Mouse (Mus musculus) liver, adult 2 months (tissue): ENCODE results near the gene Cplane1. TPM values are rescaled to one million over a fixed set of nuclear protein-coding genes. Genes with fewer than 3 reads are reported as not detected.
"Not testable (repeated sequence)": the region's sequence is repeated elsewhere in the genome, so short reads cannot be mapped to it uniquely, and the experiment has no call there.

Source experiments
- DNase-seq: peaks from one replicate; pipeline ENCODE4 v3.0.0-alpha.2; 2011; ENCODE audit warnings: low read depth, low spot score; ENCODE audit errors: extremely low read depth
- H3K27ac ChIP-seq: fragments of 200-500 bp; replicated peaks from 2 replicates; pipeline ENCODE4 v1.5.1; 2012; ENCODE audit warnings: low read depth, mild to moderate bottlenecking, control low read depth, inconsistent platforms, low read length; ENCODE audit not compliant: insufficient read depth
- H3K27me3 ChIP-seq: fragments of 200-500 bp; 2 replicates; pipeline ENCODE4 v1.6.1; 2012; ENCODE audit warnings: mild to moderate bottlenecking, moderate library complexity, low read length, inconsistent platforms; ENCODE audit not compliant: control insufficient read depth, insufficient read depth
- H3K36me3 ChIP-seq: fragments of 200-500 bp; 2 replicates; pipeline ENCODE4 v1.6.1; 2012; ENCODE audit warnings: low read length, inconsistent platforms; ENCODE audit not compliant: control insufficient read depth, insufficient read depth
- H3K4me1 ChIP-seq: fragments of 200-500 bp; 2 replicates; pipeline ENCODE4 v1.6.1; 2011; ENCODE audit warnings: low read length; ENCODE audit not compliant: control insufficient read depth, insufficient read depth
- H3K4me3 ChIP-seq: fragments of 200-500 bp; 2 replicates; pipeline ENCODE4 v1.5.1; 2011; ENCODE audit warnings: low read depth, mild to moderate bottlenecking, control low read depth, low read length, moderate library complexity; ENCODE audit not compliant: insufficient read depth
- H3K79me2 ChIP-seq: fragments of 200-500 bp; 2 replicates; pipeline ENCODE4 v1.6.1; 2012; ENCODE audit warnings: inconsistent platforms, mild to moderate bottlenecking, low read length, moderate library complexity; ENCODE audit not compliant: control insufficient read depth, insufficient read depth
- H3K9ac ChIP-seq: fragments of 200-500 bp; 2 replicates; pipeline ENCODE4 v1.6.1; 2012; ENCODE audit warnings: low read depth, mild to moderate bottlenecking, control low read depth, inconsistent platforms, low read length
- CTCF ChIP-seq: fragments of 200-500 bp; IDR thresholded peaks from 2 replicates; pipeline ENCODE4 v1.5.1; 2011; ENCODE audit warnings: low read depth, low read length, control low read depth
- POLR2A ChIP-seq: fragments of 200-500 bp; IDR thresholded peaks from 2 replicates; pipeline ENCODE4 v1.6.1; 2011; ENCODE audit warnings: low read length, control low read depth; ENCODE audit not compliant: insufficient read depth; ENCODE audit errors: extremely low read depth
- WGBS: fragments of 180-500 bp; shearing (Covaris S2); methylation state at CpG from one replicate; pipeline ENCODE4 v1.1.7; 2018; 5-methylcytosine and 5-hydroxymethylcytosine counted together
- polyA plus RNA-seq: library from polyadenylated mRNA; depleted of rRNA; stranded (reverse); fragments of >200 nt; gene quantifications from 2 replicates; pipeline ENCODE4 v1.2.3, GENCODE M21; 2012
- total RNA-seq: library from RNA; depleted of rRNA; stranded (reverse); fragments of >200 nt; gene quantifications from 2 replicates; pipeline ENCODE4 v1.2.3, GENCODE M21; 2014

The Cplane1 gene
- total and polyA plus RNA-seq, 2 experiments = 0.88 to 2.9 TPM

DNA sequence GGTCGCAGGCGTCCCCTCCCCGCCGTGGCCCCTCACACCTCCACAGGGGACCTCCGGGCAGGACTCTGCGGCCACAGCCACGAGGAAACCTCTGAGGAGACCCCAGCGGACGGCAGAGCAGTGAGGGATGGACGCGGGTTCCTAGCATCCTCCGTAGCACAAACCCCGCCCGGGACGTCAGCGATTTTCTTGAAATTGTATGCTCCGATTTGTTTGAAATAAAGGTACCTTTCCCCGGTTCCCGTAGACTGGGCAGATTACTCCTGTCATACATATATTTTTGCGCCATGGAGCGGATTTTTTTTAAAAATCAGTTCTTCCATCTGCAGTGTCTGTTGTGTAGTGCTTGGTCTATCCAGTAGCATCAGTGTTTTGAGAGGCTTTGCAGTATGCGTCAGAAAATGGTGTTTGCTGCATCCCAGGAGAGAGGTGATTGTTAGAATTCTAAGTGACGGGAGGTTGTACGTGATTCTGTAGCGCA, 400 bp downstream of the Cplane1 start:
- H3K4me1 ChIP-seq = no peaks in the 10 kb centered on the region
- no peaks in the 10 kb centered on the region for H3K27me3 ChIP-seq
- no peaks in the 10 kb centered on the region for H3K79me2 ChIP-seq
- under 1% methylated on average over 25 of the region's 25 CpGs for WGBS
- TF ChIP-seq POLR2A (no peak), CTCF (no peak)
- H3K36me3 ChIP-seq = no peaks in the 10 kb centered on the region
- peak overlapping the region; percentile 84 for H3K4me3 ChIP-seq
- peak; percentile 15 for DNase-seq
- peak overlapping the region; percentile 80 for H3K9ac ChIP-seq
- no peak overlapping the region for H3K27ac ChIP-seq

DNA sequence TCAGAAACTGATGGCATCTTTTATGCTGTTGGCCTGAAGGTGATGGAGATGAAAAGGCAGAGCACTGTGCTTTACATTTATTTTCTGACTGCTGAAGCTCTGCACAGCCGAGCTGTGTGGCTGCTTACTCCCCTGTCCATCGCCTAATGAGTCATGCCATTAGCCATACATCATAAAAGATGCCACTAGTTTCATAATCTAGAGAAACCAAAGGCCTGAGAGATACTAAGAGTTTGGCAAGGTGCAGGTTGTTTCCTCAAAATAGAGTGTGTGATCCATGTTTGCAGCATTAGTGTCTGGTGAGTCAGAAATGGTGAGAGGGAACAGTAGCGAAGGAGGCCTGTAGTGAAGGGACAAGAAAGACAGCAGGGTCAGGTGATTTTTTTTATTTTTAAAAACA, 20.7 kb downstream of the Cplane1 start:
- H3K27ac ChIP-seq = no peak overlapping the region
- H3K4me3 ChIP-seq = no peak overlapping the region
- H3K4me1 ChIP-seq = no peaks in the 10 kb centered on the region
- TF ChIP-seq POLR2A (no peak), CTCF (no peak)
- peaks cover 19% of the 10 kb centered on the region for H3K36me3 ChIP-seq
- DNase-seq = no peak
- WGBS = 96% methylated on average over 3 of the region's 3 CpGs
- no peaks in the 10 kb centered on the region for H3K79me2 ChIP-seq
- H3K27me3 ChIP-seq = no peaks in the 10 kb centered on the region
- no peak overlapping the region for H3K9ac ChIP-seq

DNA sequence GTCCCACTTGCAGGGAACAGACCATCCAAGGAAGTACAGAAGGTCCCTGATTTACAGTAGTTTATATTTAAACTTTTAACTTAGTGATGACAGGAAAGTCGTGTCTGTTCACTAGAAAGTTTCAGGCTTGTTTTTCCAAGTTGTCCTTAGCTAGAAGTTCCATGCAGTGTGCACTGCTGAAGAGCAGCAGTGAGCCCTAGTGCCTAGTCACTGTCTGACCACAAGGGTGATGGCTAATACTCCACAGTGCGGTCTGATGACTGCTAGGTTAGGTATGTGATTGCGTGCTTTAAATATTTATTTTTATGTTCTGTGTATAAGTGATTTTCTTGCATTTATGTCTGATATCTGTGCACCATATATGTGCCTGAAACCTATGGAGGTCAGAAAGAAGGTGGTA, 21.5 kb downstream of the Cplane1 start:
- WGBS = 93% methylated on average over 3 of the region's 3 CpGs
- peaks cover 19% of the 10 kb centered on the region for H3K36me3 ChIP-seq
- no peaks in the 10 kb centered on the region for H3K27me3 ChIP-seq
- no peak for TF ChIP-seq CTCF
- TF ChIP-seq POLR2A = no peak
- H3K27ac ChIP-seq = no peak overlapping the region
- H3K4me1 ChIP-seq = no peaks in the 10 kb centered on the region
- no peaks in the 10 kb centered on the region for H3K79me2 ChIP-seq
- no peak overlapping the region for H3K9ac ChIP-seq
- H3K4me3 ChIP-seq = no peak overlapping the region
- DNase-seq = no peak

DNA sequence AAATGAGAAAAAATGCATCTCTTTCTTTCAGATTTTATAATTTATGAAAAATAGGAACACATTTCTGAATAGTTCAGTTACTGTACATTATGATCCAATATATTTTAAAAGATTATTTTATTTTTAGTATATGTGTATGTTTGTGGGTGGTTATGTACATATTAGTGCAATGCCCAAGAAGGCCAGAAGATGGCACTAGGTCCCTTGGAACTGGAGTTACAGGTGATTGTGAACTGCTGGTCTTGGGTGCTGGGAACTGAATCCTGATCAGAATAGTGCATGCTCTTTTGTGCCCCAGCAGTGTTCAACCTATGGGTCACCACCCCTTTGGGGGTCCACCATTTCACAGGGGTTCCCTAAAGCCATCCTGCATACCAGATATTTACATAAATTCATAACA, 31.4 kb downstream of the Cplane1 start:
- H3K4me1 ChIP-seq = no peaks in the 10 kb centered on the region
- peaks cover 10% of the 10 kb centered on the region; the same call in 1 of the 2 replicates for H3K36me3 ChIP-seq
- no peak overlapping the region for H3K9ac ChIP-seq
- no peaks in the 10 kb centered on the region for H3K27me3 ChIP-seq
- H3K4me3 ChIP-seq = no peak overlapping the region
- no peaks in the 10 kb centered on the region for H3K79me2 ChIP-seq
- TF ChIP-seq POLR2A (no peak), CTCF (peak; percentile 22; the same call in 1 of the 2 replicates)
- peak; percentile 2 for DNase-seq
- no peak overlapping the region for H3K27ac ChIP-seq

DNA sequence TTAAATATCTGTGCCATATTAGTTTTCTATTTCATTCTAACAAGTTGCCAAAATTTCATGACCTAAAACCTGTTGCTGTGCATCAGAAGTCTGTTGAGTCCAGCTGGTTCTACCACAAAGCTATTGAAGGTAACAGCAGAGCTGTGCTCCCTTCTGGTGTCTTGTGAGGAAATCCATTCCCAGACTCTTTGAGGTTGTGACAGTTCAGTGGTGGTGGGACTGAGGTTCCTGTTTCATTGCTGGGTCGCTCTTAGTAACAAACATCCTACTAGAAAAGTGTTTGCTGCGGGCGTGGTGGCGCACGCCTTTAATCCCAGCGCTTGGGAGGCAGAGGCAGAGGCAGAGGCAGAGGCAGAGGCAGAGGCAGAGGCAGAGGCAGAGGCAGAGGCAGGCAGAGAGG, 39.5 kb downstream of the Cplane1 start:
- no peaks in the 10 kb centered on the region for H3K79me2 ChIP-seq
- H3K4me1 ChIP-seq = no peaks in the 10 kb centered on the region
- no peak overlapping the region for H3K4me3 ChIP-seq
- WGBS = 96% methylated on average over 6 of the region's 6 CpGs
- no peaks in the 10 kb centered on the region for H3K27me3 ChIP-seq
- TF ChIP-seq POLR2A = no peak
- no peak overlapping the region for H3K9ac ChIP-seq
- H3K36me3 ChIP-seq = peaks cover 5% of the 10 kb centered on the region; the same call in 1 of the 2 replicates
- no peak overlapping the region for H3K27ac ChIP-seq
- DNase-seq = no peak

DNA sequence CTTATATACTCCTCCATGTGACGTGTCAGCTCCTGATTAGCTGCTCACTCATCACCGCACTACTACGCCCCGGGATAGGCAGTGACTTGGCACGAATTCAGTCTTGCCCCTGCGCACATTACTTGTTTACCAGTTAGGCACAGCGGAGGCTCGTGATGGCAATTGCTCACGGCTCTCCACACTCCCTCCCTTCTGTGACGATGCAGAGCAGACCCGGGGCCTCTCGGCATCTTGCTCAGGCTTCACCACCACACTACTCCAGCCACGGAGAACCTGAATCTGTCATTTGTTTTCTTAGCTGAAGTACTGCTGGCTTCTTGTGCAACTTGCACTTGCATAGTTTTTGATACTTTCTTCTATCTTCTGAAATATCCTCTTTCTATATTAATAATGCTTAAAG, 45.9 kb downstream of the Cplane1 start:
- 93% methylated on average over 13 of the region's 13 CpGs for WGBS
- H3K27ac ChIP-seq = no peak overlapping the region
- H3K4me1 ChIP-seq = no peaks in the 10 kb centered on the region
- H3K9ac ChIP-seq = no peak overlapping the region
- peaks cover 2% of the 10 kb centered on the region; the same call in 1 of the 2 replicates for H3K36me3 ChIP-seq
- DNase-seq = no peak
- no peaks in the 10 kb centered on the region for H3K79me2 ChIP-seq
- no peaks in the 10 kb centered on the region for H3K27me3 ChIP-seq
- H3K4me3 ChIP-seq = no peak overlapping the region
- no peak for TF ChIP-seq POLR2A
- no peak for TF ChIP-seq CTCF

DNA sequence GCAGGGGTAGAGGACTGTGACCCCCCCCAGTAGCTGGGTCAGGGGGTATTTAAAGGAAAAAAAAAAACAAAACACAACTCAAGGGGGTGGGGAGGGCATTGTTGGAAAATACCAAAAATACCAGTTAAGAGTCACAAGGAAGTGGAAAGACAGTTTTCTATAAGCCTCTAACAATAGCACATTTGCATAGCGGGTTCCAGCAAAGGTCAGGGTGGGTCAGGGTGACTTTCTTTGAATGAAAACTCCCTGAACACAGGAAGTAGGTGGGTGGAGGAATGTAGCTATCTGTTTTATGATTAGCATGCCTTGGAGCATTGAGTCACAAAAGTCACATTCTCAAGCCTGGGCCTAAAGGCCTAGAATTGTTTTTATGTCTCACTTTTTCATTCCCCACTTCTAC, 65.3 kb downstream of the Cplane1 start:
- H3K27me3 ChIP-seq, H3K36me3 ChIP-seq, DNase-seq, H3K27ac ChIP-seq, H3K9ac ChIP-seq, H3K4me1 ChIP-seq, H3K4me3 ChIP-seq, H3K79me2 ChIP-seq: not testable (repeated sequence)
- 79% methylated on average over 1 of the region's 1 CpGs for WGBS
